Mouse (Mus musculus): ENCODE measurements around the gene Qtrt1. TPM values are rescaled to one million over a fixed set of nuclear protein-coding genes. Genes with fewer than 3 reads are reported as not detected.

Qtrt1 gene
- polyA plus RNA-seq (2015; fragmentation: Nextera tagmentation; extraction: Ambion mirVana), result 56.5 and 63.3 TPM in 2 replicates

DNA sequence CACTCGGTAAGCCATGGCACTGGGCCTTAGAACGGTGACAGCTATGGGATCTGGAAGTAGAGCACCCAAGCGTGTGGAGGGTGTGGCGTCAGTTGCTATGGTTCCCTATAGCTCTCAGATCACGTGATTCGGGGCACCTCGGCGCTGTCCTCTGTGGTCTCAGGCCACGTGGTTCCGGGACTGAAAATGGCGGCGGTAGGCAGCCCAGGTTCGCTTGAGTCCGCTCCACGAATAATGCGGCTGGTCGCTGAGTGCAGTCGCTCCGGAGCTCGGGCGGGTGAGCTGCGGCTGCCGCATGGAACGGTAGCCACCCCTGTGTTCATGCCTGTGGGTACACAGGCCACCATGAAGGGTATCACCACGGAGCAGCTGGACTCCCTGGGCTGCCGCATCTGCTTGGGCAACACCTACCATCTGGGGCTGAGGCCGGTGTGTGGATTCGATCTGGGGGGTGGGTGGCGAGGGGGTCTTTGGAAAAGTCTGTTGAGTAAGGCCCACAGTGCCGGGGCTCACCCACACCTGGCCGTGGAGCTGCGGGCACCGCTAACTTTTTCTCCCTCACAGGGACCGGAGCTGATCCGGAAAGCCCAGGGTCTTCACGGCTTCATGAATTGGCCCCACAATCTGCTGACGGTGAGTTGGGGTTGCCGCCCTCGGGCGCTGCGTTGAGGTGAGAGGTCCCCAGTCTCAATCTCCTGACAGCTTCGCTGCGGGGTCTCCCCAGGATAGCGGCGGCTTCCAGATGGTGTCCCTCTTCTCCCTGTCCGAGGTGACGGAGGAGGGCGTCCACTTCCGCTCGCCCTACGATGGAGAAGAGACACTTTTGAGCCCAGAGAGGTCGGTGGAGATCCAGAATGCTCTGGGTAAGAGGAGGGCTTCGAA is at the start of gene Qtrt1:
TSS of gene Qtrt1 (plus strand) at position 169 of the 882 bp plus-strand sequence.
- no peaks in the 10 kb centered on the region for H3K9me3 ChIP-seq (replicated peaks)
- H3K4me2 ChIP-seq, result peak within 1 kb of the TSS; percentile 94
- 2% methylated on average over 53 of the region's 53 CpGs for WGBS
- peak within 1 kb of the TSS; percentile 70 for H3K27ac ChIP-seq
- peaks cover 18% of the 10 kb centered on the region for H3K4me1 ChIP-seq
- ATAC-seq (replicated peaks; ENCODE audit: low FRiP score), result peak; percentile 96
- peak within 1 kb of the TSS; percentile 88 for H3K4me3 ChIP-seq (replicated peaks)
- peak within 1 kb of the TSS; percentile 80 for H3K9ac ChIP-seq
- no peaks in the 10 kb centered on the region for H3K27me3 ChIP-seq
- H3K36me3 ChIP-seq, result peaks cover 35% of the 10 kb centered on the region

DNA sequence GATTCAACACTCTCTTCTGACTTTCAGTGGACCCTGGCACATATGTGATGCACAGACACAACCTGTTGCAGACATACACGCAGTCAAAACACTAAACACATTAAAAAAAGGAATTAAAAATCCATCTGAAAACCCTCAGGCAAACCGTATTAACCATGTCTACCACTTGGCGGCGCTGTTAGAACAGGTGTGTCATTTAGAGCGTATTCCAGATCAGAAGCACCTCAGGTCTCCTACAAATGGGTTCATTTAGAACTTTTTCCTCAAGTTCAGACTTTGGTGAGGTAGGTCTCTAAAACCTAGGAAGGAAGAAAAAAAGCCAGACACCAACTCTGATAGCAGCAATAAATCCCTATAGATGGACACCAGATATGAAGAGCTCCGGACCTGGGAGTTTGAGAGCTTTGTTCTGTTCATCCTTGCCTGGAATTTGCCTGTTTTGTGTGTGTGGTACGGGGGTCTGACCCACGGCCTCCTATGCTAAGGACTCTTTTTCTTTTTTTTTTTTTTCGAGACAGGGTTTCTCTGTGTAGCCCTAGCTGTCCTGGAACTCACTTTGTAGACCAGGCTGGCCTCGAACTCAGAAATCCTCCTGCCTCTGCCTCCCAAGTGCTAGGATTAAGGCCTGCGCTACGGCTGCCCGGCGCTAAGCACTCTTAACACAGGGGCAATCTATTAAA is 45.0 kb upstream of the Qtrt1 start:
- peaks cover 30% of the 10 kb centered on the region for H3K4me1 ChIP-seq
- WGBS, result 34% methylated on average over 14 of the region's 14 CpGs
- 0 out of 2 replicates have a peak, but pooled peaks have one; percentile 1 for ATAC-seq (replicated peaks; ENCODE audit: low FRiP score)
- peak overlapping the region; percentile 50; the same call in 1 of the 2 replicates for H3K9ac ChIP-seq
- H3K27ac ChIP-seq, result peak overlapping the region; percentile 93
- H3K9me3 ChIP-seq (replicated peaks), result no peaks in the 10 kb centered on the region
- peaks cover 3% of the 10 kb centered on the region for H3K36me3 ChIP-seq
- H3K4me3 ChIP-seq (replicated peaks), result peak overlapping the region; percentile 67
- H3K4me2 ChIP-seq, result peak overlapping the region; percentile 70
- H3K27me3 ChIP-seq, result peaks cover 5% of the 10 kb centered on the region

DNA sequence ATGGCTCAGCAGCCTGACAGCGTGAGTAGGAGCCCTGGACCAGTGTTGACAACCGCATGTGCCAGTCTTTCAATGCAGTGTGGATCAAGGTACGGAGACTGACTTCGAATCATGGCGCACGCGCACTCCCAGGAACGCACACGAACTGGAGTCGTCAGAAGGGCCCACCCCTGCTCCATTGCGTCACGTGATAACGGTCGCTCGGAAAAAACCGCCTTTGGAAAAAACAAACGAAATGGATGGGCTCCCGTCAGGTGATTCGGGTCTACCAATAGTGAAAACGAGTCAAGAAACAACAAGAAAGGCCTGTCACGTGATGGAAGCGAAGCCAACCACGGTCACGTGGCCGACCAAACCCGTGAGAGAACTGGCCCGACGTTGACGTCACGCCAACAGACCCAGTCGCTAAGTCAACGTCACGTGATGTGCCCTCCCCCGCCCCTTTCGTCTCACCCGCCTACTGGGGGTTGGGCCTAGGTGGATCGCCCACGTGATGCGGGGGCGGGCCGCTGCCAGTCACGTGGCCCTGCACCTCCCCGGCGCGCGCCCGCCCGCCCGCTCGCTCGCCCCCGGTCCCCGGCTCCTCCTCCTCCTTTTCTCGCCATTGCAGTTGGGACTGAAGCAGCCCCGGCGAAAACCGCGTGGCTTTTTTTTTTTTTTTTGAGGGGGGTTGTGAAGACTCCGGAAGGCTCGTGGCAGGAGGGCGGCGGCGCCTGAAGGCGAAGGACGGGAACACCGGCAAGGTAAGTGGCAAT is 44.1 kb upstream of the Qtrt1 start, which contains the start of gene Ilf3:
TSS of gene Ilf3 (plus strand) at position 515 of the 755 bp plus-strand sequence.
- Histone ChIP-seq H3K4me2 (peak within 1 kb of the TSS; percentile 70), H3K9ac (peak within 1 kb of the TSS; percentile 75), H3K27ac (peak within 1 kb of the TSS; percentile 93), H3K4me1 (peaks cover 30% of the 10 kb centered on the region), H3K36me3 (peaks cover 11% of the 10 kb centered on the region), H3K4me3 (replicated peaks) (peak within 1 kb of the TSS; percentile 67), H3K9me3 (replicated peaks) (no peaks in the 10 kb centered on the region), H3K27me3 (peaks cover 4% of the 10 kb centered on the region; the same call in 1 of the 2 replicates)
- ATAC-seq (replicated peaks; ENCODE audit: low FRiP score), result peak; percentile 86
- under 1% methylated on average over 64 of the region's 66 CpGs for WGBS

DNA sequence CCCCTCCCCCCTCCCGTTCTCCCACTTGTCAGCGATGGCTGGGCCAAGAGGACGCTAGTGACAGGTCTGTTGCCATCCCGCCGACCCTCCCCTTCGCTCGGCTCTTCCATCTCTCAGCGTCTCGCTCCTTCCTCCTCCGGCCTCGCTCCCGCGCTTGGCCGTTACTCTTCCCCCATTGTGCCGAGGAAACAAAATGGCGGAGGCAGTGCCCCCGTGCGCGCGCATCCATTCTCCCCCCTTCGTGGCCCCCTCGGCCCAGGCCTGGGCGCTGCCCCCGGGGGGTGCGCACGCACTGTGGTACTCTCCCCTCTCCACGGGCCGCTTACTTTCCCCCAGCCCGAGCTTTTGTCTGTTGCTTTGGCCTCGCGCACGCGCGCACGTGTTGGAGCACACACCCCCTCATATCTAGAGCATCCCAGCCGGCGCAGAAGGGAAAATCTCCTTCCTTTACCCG is 43.5 kb upstream of the Qtrt1 start:
- H3K27me3 ChIP-seq, result no peaks in the 10 kb centered on the region
- peaks cover 18% of the 10 kb centered on the region for H3K36me3 ChIP-seq
- peak overlapping the region; percentile 75 for H3K9ac ChIP-seq
- no peaks in the 10 kb centered on the region for H3K9me3 ChIP-seq (replicated peaks)
- peak overlapping the region; percentile 67 for H3K4me3 ChIP-seq (replicated peaks)
- peak overlapping the region; percentile 93 for H3K27ac ChIP-seq
- H3K4me1 ChIP-seq, result peaks cover 30% of the 10 kb centered on the region
- peak; percentile 72 for ATAC-seq (replicated peaks; ENCODE audit: low FRiP score)
- under 1% methylated on average over 38 of the region's 38 CpGs for WGBS
- peak overlapping the region; percentile 70 for H3K4me2 ChIP-seq

DNA sequence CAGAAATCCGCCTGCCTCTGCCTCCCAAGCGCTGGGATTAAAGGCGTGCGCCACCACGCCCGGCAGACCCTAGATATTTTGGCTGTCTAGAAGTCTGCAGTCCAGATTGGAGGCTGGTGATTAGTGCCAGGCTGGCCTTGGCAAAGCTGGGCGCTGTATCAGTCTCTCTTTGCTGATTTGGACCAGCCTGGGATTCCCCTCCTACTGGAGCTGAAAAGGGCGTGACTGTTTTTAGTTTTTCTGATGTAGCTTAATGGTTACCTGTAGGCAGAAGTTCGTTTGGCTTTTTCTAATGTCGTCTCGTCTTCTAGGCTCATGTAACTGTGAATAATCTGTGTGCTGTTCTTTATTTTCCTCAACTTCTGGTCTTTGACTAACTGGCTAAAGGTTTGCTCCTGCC is 42.6 kb upstream of the Qtrt1 start:
- Histone ChIP-seq H3K4me2 (peak overlapping the region; percentile 70), H3K27me3 (no peaks in the 10 kb centered on the region), H3K36me3 (peaks cover 22% of the 10 kb centered on the region), H3K4me1 (peaks cover 30% of the 10 kb centered on the region), H3K4me3 (replicated peaks) (peak overlapping the region; percentile 67), H3K27ac (no peak overlapping the region), H3K9me3 (replicated peaks) (no peaks in the 10 kb centered on the region), H3K9ac (peak overlapping the region; percentile 75)
- no peak for ATAC-seq (replicated peaks; ENCODE audit: low FRiP score)
- WGBS, result 52% methylated on average over 11 of the region's 11 CpGs

DNA sequence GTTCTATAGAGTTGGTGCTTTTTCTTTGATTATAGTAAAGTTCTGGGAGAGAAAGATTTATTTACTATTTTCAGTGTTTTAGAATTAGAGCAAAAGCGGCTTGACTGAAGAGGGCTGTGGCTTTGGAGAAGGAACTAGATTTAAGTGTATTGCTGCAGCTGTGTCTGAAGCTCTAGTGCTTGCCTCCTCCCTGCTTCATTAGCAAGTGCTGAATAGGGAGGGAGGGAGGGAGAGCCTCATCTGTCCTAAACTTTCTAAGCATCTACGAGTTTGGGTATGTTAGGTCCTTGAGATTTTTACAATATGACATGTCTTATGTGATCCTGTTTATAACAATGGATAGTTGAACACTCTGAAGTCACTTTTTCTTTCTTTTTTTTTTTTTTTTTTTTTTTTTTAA is 40.8 kb upstream of the Qtrt1 start:
- no peaks in the 10 kb centered on the region for H3K27me3 ChIP-seq
- H3K4me1 ChIP-seq, result peaks cover 30% of the 10 kb centered on the region
- H3K4me2 ChIP-seq, result peak overlapping the region; percentile 21; the same call in 1 of the 2 replicates
- H3K27ac ChIP-seq, result no peak overlapping the region
- H3K36me3 ChIP-seq, result peaks cover 32% of the 10 kb centered on the region
- no peak overlapping the region for H3K4me3 ChIP-seq (replicated peaks)
- ATAC-seq (replicated peaks; ENCODE audit: low FRiP score), result no peak
- WGBS, result 85% methylated on average over 2 of the region's 2 CpGs
- no peak overlapping the region for H3K9ac ChIP-seq
- H3K9me3 ChIP-seq (replicated peaks), result no peaks in the 10 kb centered on the region

DNA sequence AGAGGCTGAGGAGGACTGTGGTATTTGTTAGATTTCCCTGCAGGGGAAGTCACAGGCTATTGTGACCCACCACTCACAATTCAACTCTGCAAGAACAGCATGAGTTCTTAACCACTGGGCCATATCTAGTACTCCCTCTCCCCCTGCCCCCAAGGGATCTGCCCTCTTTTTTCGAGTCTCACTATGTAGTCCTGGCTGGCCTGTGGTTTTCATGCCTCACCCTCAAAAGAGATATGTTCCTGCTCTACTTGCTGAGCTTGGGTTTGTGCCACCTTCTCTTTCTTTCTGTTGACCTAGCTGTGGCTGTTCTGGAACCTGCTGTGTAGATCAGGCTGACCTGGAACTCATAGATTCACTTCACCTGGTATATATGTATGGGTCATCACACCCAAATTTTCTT is 39.1 kb upstream of the Qtrt1 start:
- Histone ChIP-seq H3K4me2 (no peak overlapping the region), H3K4me3 (replicated peaks) (no peak overlapping the region), H3K9ac (no peak overlapping the region), H3K27ac (no peak overlapping the region), H3K9me3 (replicated peaks) (no peaks in the 10 kb centered on the region), H3K36me3 (peaks cover 44% of the 10 kb centered on the region), H3K27me3 (no peaks in the 10 kb centered on the region), H3K4me1 (peaks cover 24% of the 10 kb centered on the region)
- ATAC-seq (replicated peaks; ENCODE audit: low FRiP score), result no peak
- 52% methylated on average over 1 of the region's 1 CpGs for WGBS

DNA sequence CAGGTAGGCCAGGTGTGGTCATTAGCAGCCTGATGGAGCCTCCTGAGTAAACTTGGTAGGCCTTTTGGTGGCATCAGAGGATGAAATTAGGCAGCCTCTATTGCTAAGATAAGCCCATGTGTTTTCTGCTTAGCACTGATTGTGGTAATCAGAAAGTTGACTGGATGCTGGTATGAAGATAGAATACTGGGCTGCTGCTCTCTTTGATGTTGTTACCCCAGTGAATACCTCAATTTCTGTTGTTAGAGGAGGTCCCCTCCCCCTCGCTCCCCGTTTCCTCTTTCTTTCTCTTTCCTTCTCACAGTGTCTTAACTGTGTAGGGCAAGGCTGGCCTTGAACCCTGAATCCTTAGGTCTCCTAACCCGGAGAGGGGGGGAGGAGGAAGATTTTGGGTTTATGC is 32.4 kb upstream of the Qtrt1 start:
- peaks cover 37% of the 10 kb centered on the region for H3K36me3 ChIP-seq
- H3K27me3 ChIP-seq, result no peaks in the 10 kb centered on the region
- H3K4me2 ChIP-seq, result no peak overlapping the region
- no peaks in the 10 kb centered on the region for H3K9me3 ChIP-seq (replicated peaks)
- H3K9ac ChIP-seq, result no peak overlapping the region
- H3K4me1 ChIP-seq, result peaks cover 5% of the 10 kb centered on the region; the same call in 1 of the 2 replicates
- H3K4me3 ChIP-seq (replicated peaks), result no peak overlapping the region
- WGBS, result 84% methylated on average over 3 of the region's 3 CpGs
- H3K27ac ChIP-seq, result no peak overlapping the region
- ATAC-seq (replicated peaks; ENCODE audit: low FRiP score), result no peak

DNA sequence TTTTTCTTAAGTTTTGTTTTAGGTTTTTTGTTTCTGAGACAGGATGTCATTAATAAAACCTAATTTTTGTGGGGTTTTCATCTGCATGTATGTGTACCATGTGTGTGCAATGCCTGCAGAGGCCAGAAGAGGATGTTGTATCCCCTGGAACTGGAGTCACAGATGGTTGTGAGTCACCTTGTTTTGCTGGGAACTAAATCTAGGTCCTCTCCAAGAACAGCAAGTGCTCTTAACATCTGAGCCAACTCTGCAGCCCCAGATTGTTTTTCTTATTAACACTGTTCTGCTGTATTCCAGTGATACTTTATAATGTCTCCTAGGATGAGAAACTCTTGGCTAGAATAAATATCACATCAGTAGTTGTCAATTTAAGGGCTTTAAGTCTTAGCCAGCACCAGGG is 30.8 kb upstream of the Qtrt1 start:
- Histone ChIP-seq H3K4me3 (replicated peaks) (no peak overlapping the region), H3K9ac (no peak overlapping the region), H3K27ac (no peak overlapping the region), H3K4me2 (no peak overlapping the region), H3K4me1 (peaks cover 5% of the 10 kb centered on the region; the same call in 1 of the 2 replicates), H3K36me3 (peaks cover 27% of the 10 kb centered on the region), H3K27me3 (no peaks in the 10 kb centered on the region), H3K9me3 (replicated peaks) (no peaks in the 10 kb centered on the region)
- ATAC-seq (replicated peaks; ENCODE audit: low FRiP score), result no peak

DNA sequence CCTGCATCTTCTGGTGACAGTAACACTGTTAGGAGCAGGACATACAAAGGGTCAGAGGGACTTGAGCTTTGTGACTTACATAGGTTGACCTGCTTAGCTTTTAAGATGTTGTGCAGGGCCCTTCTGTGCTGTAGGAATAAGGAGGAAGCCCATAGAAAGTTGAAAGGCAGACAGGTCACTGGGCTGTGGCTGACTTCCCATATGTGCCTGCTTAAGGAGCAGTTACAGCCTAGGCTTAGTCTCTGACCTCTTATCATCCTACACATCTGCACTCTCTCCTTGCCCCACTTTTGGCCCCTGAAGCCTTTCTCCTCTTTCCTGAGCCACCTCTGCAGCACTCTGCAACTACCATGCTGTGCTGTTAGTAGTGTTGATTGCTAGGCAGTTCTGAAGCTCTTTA is 27.7 kb upstream of the Qtrt1 start:
- no peak overlapping the region for H3K27ac ChIP-seq
- no peak overlapping the region for H3K9ac ChIP-seq
- H3K4me1 ChIP-seq, result peaks cover 2% of the 10 kb centered on the region; the same call in 1 of the 2 replicates
- no peak for ATAC-seq (replicated peaks; ENCODE audit: low FRiP score)
- no peaks in the 10 kb centered on the region for H3K27me3 ChIP-seq
- H3K36me3 ChIP-seq, result peaks cover 30% of the 10 kb centered on the region
- H3K4me3 ChIP-seq (replicated peaks), result no peak overlapping the region
- H3K4me2 ChIP-seq, result no peak overlapping the region
- H3K9me3 ChIP-seq (replicated peaks), result no peaks in the 10 kb centered on the region

DNA sequence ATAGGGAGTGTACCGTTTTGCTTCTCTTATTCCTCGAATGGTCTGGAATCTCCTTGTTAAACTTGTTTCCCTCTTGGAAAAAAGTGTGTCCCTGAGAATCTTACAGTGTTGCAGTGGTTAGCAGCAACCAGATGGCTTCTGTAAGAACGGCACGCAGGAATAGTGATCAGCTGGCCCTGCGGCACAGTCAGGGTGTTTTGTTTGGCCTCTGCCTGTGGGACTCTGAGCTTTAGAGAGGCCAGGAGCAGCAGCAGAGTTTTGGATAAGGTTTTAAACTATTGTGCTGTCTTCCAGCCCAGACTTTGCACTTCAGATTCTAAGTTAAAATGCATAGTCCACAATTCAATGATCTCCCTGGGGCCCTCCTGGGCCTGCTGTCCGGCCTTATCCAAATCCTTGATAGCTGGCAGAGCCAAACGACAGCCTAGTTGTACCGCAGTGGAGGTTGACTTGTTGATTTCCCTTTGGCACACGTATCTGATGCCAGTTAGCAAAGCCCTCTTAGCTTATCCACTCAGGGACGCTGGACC is 18.9 kb upstream of the Qtrt1 start:
- H3K36me3 ChIP-seq, result peaks cover 100% of the 10 kb centered on the region
- 89% methylated on average over 10 of the region's 10 CpGs for WGBS
- H3K4me3 ChIP-seq (replicated peaks), result no peak overlapping the region
- no peak for ATAC-seq (replicated peaks; ENCODE audit: low FRiP score)
- no peak overlapping the region for H3K4me2 ChIP-seq
- no peaks in the 10 kb centered on the region for H3K9me3 ChIP-seq (replicated peaks)
- no peak overlapping the region for H3K9ac ChIP-seq
- H3K27ac ChIP-seq, result no peak overlapping the region
- no peaks in the 10 kb centered on the region for H3K4me1 ChIP-seq
- H3K27me3 ChIP-seq, result no peaks in the 10 kb centered on the region

All from kidney, embryonic 15.5 days (tissue).